Mouse (Mus musculus) bone marrow macrophage, adult 2 months (primary cell): ENCODE data around the gene Tmc7. TPM values are rescaled to one million over a fixed set of nuclear protein-coding genes. Genes with fewer than 3 reads are reported as not detected.
A peak's percentile ranks its signal among the peaks of the same experiment; 100 is the strongest.

ENCODE experiments used
- H3K27ac ChIP-seq: 2 replicates; pipeline ENCODE4 v1.5.1; 2012; ENCODE audit warnings: low read depth, low read length; ENCODE audit not compliant: insufficient read depth
- H3K4me1 ChIP-seq: 2 replicates; pipeline ENCODE4 v1.6.1; 2012; ENCODE audit warnings: low read length; ENCODE audit not compliant: control insufficient read depth, insufficient read depth
- H3K4me3 ChIP-seq: 2 replicates; pipeline ENCODE4 v1.5.1; 2012; ENCODE audit warnings: mild to moderate bottlenecking, low read length, moderate library complexity; ENCODE audit not compliant: insufficient read depth
- CTCF ChIP-seq: IDR thresholded peaks from 2 replicates; pipeline ENCODE4 v1.5.1; 2012; ENCODE audit warnings: low read depth, mild to moderate bottlenecking, low read length, moderate library complexity
- POLR2A ChIP-seq: IDR thresholded peaks from 2 replicates; pipeline ENCODE4 v1.6.1; 2012; ENCODE audit warnings: mild to moderate bottlenecking, low read depth, low read length, borderline replicate concordance
- polyA plus RNA-seq: library from polyadenylated mRNA; stranded (reverse); fragments of >200 nt; gene quantifications from 2 replicates; pipeline ENCODE4 v1.2.4, GENCODE M21; 2012; ENCODE audit not compliant: missing spikeins, insufficient read depth, insufficient read length

Gene Tmc7
- polyA plus RNA-seq, 1 experiment, result not detected

- Histone ChIP-seq H3K27ac (no peak overlapping the region), H3K4me1 (no peaks in the 10 kb centered on the region), H3K4me3 (no peak overlapping the region)
- no peak for TF ChIP-seq CTCF
- no peak for TF ChIP-seq POLR2A
Measured at GRCm38 (mm10) chr7:118553881-118554280, 30.7 kb downstream of the Tmc7 start.

DNA sequence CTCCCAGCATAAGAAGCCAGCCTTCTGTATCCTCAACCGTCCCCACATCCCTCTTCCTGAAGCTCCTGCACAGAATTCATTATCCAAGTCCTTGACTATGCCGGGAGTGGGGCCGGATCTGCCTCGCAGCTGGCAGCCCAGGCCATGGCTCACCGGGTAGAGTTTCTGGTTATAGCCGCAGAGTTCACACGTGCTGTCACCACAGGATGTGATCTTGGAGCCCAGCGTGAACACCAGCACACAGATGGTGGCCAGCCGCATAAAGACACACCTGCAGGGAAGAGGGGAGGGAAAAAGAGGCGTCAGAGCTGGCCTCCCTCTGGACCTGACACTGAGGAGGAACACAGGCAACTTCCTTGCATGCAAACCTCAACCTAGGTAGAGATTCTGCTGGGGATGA is 37.1 kb downstream of the Tmc7 start:
- H3K4me3 ChIP-seq, result no peak overlapping the region
- no peak overlapping the region for H3K27ac ChIP-seq
- TF ChIP-seq CTCF, result no peak
- TF ChIP-seq POLR2A, result no peak
- no peaks in the 10 kb centered on the region for H3K4me1 ChIP-seq

DNA sequence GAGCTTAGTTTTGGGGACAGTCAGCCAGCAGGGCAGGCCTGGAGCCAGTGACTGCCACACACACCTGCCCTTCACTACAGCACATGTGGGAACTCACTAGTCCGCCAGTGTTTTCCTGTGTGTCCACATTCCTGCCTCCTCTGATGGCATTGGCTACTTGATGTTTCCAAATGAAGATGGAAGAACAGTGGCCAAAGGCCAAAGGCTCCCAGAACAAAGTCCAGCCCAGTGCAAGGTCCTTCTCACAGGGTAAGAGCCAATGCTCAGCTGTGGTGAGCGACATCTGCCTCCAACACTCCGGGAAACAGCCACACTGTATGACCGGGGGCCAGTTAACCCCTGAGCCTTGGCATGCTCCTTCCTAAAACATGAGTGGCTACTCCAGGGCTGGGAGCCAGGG is 40.4 kb downstream of the Tmc7 start:
- H3K27ac ChIP-seq, result no peak overlapping the region
- no peak for TF ChIP-seq CTCF
- no peak for TF ChIP-seq POLR2A
- H3K4me3 ChIP-seq, result no peak overlapping the region
- H3K4me1 ChIP-seq, result no peaks in the 10 kb centered on the region

DNA sequence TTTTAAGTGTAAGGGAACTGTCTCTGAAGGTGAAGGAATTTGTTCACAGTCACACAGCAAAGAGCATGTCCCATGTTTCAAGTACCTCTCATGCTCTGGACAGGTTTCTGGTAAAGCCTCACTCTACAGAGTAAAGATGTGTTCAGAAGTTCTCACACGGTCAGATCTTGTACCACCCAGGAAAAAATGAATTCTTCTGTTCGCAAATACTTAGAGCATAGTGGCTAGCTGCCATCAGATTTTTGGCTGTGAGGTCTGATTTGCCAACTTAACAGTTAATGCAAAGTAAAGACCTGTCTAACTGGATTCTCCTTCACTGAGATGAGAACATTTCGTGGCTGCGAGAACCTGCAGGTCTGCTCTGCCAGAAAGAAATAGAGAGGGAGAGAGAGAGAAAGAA is 49.5 kb downstream of the Tmc7 start:
- H3K4me3 ChIP-seq, result no peak overlapping the region
- H3K4me1 ChIP-seq, result peaks cover 14% of the 10 kb centered on the region
- no peak overlapping the region for H3K27ac ChIP-seq
- TF ChIP-seq CTCF, result no peak
- no peak for TF ChIP-seq POLR2A

DNA sequence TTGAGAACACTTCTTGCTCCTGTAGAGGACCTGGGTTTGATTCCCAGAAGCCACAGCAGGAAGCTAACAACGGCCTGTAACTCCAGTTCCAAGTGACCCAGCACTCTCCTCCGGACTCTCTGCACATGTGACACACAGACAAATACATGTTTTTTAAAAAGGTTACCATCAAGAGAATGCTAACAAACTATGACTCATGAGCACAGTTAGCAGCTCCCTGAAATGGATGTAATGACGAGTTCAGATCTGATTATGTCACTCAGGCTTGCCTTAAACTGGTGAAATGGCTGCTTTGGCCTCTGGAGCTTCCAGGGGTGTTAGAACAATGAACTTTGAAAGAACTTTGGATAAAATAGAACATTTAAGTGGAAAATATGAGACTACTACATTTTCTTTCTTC is 50.2 kb downstream of the Tmc7 start:
- H3K27ac ChIP-seq, result no peak overlapping the region

GRCm38 (mm10) chr7:118533178-118533578 is 51.4 kb downstream of the Tmc7 start, which contains the start of gene Coq7:
Coq7 (minus strand) TSS chr7:118533356.
- Histone ChIP-seq H3K4me3 (peak within 1 kb of the TSS; percentile 70), H3K27ac (peak within 1 kb of the TSS; percentile 86), H3K4me1 (peaks cover 14% of the 10 kb centered on the region)
- no peak for TF ChIP-seq POLR2A
- no peak for TF ChIP-seq CTCF

More for the DNA sequence above, 50.2 kb downstream of the Tmc7 start:
- Histone ChIP-seq H3K4me3 (no peak overlapping the region), H3K4me1 (peaks cover 14% of the 10 kb centered on the region)
- TF ChIP-seq CTCF, result no peak
- TF ChIP-seq POLR2A, result no peak

- H3K4me1 ChIP-seq, result peaks cover 14% of the 10 kb centered on the region
- H3K4me3 ChIP-seq, result peak overlapping the region; percentile 70
- peak overlapping the region; percentile 86 for H3K27ac ChIP-seq
- TF ChIP-seq POLR2A (no peak), CTCF (no peak)
Measured at GRCm38 (mm10) chr7:118532519-118533177, 51.9 kb downstream of the Tmc7 start.

- H3K27ac ChIP-seq, result no peak overlapping the region
- peaks cover 6% of the 10 kb centered on the region for H3K4me1 ChIP-seq
- H3K4me3 ChIP-seq, result no peak overlapping the region
- no peak for TF ChIP-seq POLR2A
- no peak for TF ChIP-seq CTCF
Measured at GRCm38 (mm10) chr7:118526967-118527366, 57.6 kb downstream of the Tmc7 start.

- TF ChIP-seq CTCF, result no peak
- no peak for TF ChIP-seq POLR2A
Measured at GRCm38 (mm10) chr7:118522077-118522476, 62.5 kb downstream of the Tmc7 start.

DNA sequence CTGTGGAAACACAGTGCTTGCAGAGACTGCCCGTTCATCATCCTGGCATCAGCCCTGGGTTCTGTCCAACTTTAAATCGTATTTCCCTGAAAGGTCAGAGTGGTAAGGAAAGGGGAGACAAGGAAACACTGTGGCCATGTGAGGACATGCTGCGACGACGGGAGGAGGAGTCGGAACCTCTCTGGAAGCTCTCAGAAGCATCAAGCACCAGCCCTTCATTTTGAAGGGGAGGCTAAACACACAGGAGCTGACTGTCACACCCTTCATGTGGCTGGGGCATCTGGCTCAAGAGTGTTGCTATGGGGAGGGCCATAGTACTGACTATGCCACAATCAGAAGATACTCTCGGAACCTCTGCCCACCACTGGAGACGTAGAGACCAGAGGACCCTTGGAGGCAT is 64.9 kb downstream of the Tmc7 start:
- no peak for TF ChIP-seq POLR2A
- no peak for TF ChIP-seq CTCF
- Histone ChIP-seq H3K27ac (no peak overlapping the region), H3K4me1 (peaks cover 10% of the 10 kb centered on the region), H3K4me3 (no peak overlapping the region)

More at GRCm38 (mm10) chr7:118522077-118522476, 62.5 kb downstream of the Tmc7 start:
- peaks cover 10% of the 10 kb centered on the region for H3K4me1 ChIP-seq
- peak overlapping the region; percentile 45 for H3K27ac ChIP-seq
- no peak overlapping the region for H3K4me3 ChIP-seq
